Comparison of ENCODE assay signal across 8 mouse cellular contexts in the genomic region with DNA sequence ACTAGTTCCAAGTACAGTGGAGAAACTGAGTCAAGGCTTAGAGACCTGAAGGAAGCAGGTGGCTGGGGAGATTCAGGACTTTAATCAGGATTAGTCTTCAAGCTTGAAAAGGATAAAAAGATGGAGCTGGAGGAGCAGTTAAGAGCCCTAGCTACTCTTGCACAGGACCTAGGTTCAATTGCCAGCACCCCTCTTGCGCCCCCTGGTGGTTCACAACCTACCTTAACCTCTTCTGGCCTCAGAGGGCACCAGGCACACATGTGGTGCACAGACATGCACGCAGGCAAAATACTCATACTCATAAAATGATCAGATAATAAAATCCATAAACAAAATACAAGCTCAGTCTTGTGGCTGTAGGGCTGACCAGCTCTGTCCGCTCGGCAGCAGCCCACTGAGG. TPM values are rescaled to one million over a fixed set of nuclear protein-coding genes. Genes with fewer than 3 reads are reported as not detected.
DNase-seq lines count a peak whose midpoint lies in the region; ATAC-seq and TF ChIP-seq lines count a peak whose summit lies in the region.

No protein-coding gene starts in this region.

- H3K9me3 ChIP-seq in MEL (replicated peaks; ENCODE audit: insufficient read depth, low read length): no peaks in the 10 kb centered on the region
- H3K9me3 ChIP-seq in lung, postnatal 0 days (ENCODE audit: low read length): no peaks in the 10 kb centered on the region

- H3K4me3 ChIP-seq in MEL (ENCODE audit: control insufficient read depth in 1 of 2, insufficient read depth in 1 of 2, low read depth in 2 of 2, low read length in 2 of 2): no peak overlapping the region
- H3K4me3 ChIP-seq in lung, postnatal 0 days (ENCODE audit: low read depth, low read length): no peak overlapping the region

- H3K27ac ChIP-seq in MEL (ENCODE audit: control insufficient read depth, low read depth, low read length): no peak overlapping the region
- H3K27ac ChIP-seq in lung, postnatal 0 days (ENCODE audit: low read length): no peak overlapping the region

- WGBS in lung, postnatal 0 days: 54% methylated on average over 4 of the region's 4 CpGs

- no peak overlapping the region for H3K9ac ChIP-seq in MEL (ENCODE audit: control insufficient read depth, low read depth, low read length, poor library complexity, severe bottlenecking)
- H3K9ac ChIP-seq in lung, postnatal 0 days (replicated peaks; ENCODE audit: low read depth): no peak overlapping the region

- peak; percentile 93 to 94 (median 93) for TF ChIP-seq CTCF in MEL (IDR thresholded peaks at IDR 0.05 in 2 of 3, conservative IDR thresholded peaks at IDR 0.05 in 1 of 3; ENCODE audit: control insufficient read depth in 1 of 3, insufficient read depth in 1 of 3, low read depth in 2 of 3, low read length in 3 of 3, poor library complexity in 1 of 3, severe bottlenecking in 1 of 3)
- peak; percentile 85 for TF ChIP-seq CTCF in lung, postnatal 0 days (IDR thresholded peaks at IDR 0.05)

- no peaks in the 10 kb centered on the region for H3K27me3 ChIP-seq in MEL (ENCODE audit: control insufficient read depth in 1 of 2, insufficient read depth in 2 of 2, low read length in 2 of 2)
- H3K27me3 ChIP-seq in lung, postnatal 0 days (replicated peaks; ENCODE audit: insufficient read depth, low read length): no peaks in the 10 kb centered on the region

- no peak overlapping the region for H3K4me2 ChIP-seq in lung, postnatal 0 days (replicated peaks; ENCODE audit: low read depth, low read length)

- H3K79me2 ChIP-seq in MEL (ENCODE audit: control insufficient read depth, insufficient read depth, low read length, poor library complexity): no peaks in the 10 kb centered on the region

- intact Hi-C loops in gastrocnemius, postnatal 36 days (cut with DNase I): no loop called here

- TF ChIP-seq RAD21 in MEL (IDR thresholded peaks at IDR 0.05; ENCODE audit: low read depth, low read length): peak; percentile 75

- peaks cover 0 to 10% of the 10 kb centered on the region in 2 experiments; a peak in 2 of 4 replicates for H3K36me3 ChIP-seq in MEL (ENCODE audit: control insufficient read depth in 1 of 2, insufficient read depth in 2 of 2, low read length in 2 of 2)
- no peaks in the 10 kb centered on the region for H3K36me3 ChIP-seq in lung, postnatal 0 days (ENCODE audit: insufficient read depth, low read length)

- DNase-seq in cerebellum, adult 11 months: peak; percentile 20
- DNase-seq in MEL (ENCODE audit: low read depth, low spot score): peak; percentile 88
- DNase-seq in cerebellum, adult 8-10 months: peak; percentile 34
- DNase-seq in gastrocnemius, postnatal 36 days: peak; percentile 68 to 73
- peak; percentile 60 for DNase-seq in kidney, postnatal 14 days
- peak; percentile 65 for DNase-seq in lung, postnatal 0 days (ENCODE audit: low spot score)
- peak; percentile 79 to 91 for DNase-seq in spleen, postnatal 10 days (ENCODE audit: low spot score in 2 of 2)

- TF ChIP-seq POLR2A in MEL (IDR thresholded peaks at IDR 0.05; ENCODE audit: control insufficient read depth in 1 of 2, insufficient read depth in 1 of 2, low read depth in 1 of 2, low read length in 2 of 2, poor library complexity in 1 of 2): no peak

- no peak for ATAC-seq in cerebellum, adult (ENCODE audit: insufficient number of reproducible peaks, low FRiP score, low TSS enrichment)
- peak; percentile 62 for ATAC-seq in lung, postnatal 0 days

- TF ChIP-seq EP300 in MEL (IDR thresholded peaks at IDR 0.05; ENCODE audit: low read depth in 1 of 2, low read length in 2 of 2): no peak
- TF ChIP-seq EP300 in lung, postnatal 0 days (IDR thresholded peaks at IDR 0.05): no peak

- peaks cover 5 to 8% of the 10 kb centered on the region in 2 experiments; a peak in 3 of 4 replicates for H3K4me1 ChIP-seq in MEL (ENCODE audit: control insufficient read depth in 1 of 2, insufficient read depth in 2 of 2, low read length in 2 of 2)
- no peaks in the 10 kb centered on the region for H3K4me1 ChIP-seq in lung, postnatal 0 days (ENCODE audit: insufficient read depth, low read depth, low read length)

TF ChIP-seq in MEL, 35 proteins besides CTCF, POLR2A, EP300 and RAD21:
- peak; percentile 82 for TF ChIP-seq ZC3H11A (IDR thresholded peaks at IDR 0.05; ENCODE audit: low read depth, low read length)
- peak; percentile 25; the same call in 1 of the 2 replicates for TF ChIP-seq MAX (IDR thresholded peaks at IDR 0.05; ENCODE audit: low read length)
- no peak for TF ChIP-seq CHD1 (IDR thresholded peaks at IDR 0.05; ENCODE audit: low read depth, low read length)
- TF ChIP-seq MYC (IDR thresholded peaks at IDR 0.05; ENCODE audit: low read depth, low read length): peak; percentile 51; the same call in 1 of the 2 replicates
- TF ChIP-seq SMC3 (IDR thresholded peaks at IDR 0.05; ENCODE audit: low read depth, low read length): peak; percentile 97
- TF ChIP-seq HCFC1 (IDR thresholded peaks at IDR 0.05; ENCODE audit: low read depth, low read length): no peak
- TF ChIP-seq POLR2AphosphoS5 (IDR thresholded peaks at IDR 0.05; ENCODE audit: borderline replicate concordance, low read depth, low read length): no peak
- TF ChIP-seq BHLHE40 (IDR thresholded peaks at IDR 0.05; ENCODE audit: borderline replicate concordance, low read depth, low read length): peak; percentile 55; the same call in 1 of the 2 replicates
- TF ChIP-seq UBTF (IDR thresholded peaks at IDR 0.05; ENCODE audit: borderline replicate concordance, insufficient read depth, low read depth, low read length): no peak

RNA-seq across cellular contexts. Expression of gene Psmd7, which starts 15.8 kb away (rescaled TPM):
- 200 and 205 TPM in 2 replicates for total RNA-seq in MEL (2012; rRNA removed)
- 100 to 1,000 TPM; 186 to 403 TPM for polyA plus RNA-seq in MEL (2012; ENCODE audit: insufficient read depth in 1 of 2, insufficient read length in 2 of 2, low read depth in 1 of 2, low replicate concordance in 2 of 2, missing spikeins in 1 of 2)
- 100 to 1,000 TPM; 124 to 125 TPM for total RNA-seq in gastrocnemius, postnatal 36 days (2021)
- polyA plus RNA-seq in lung, postnatal 0 days (2015; fragmentation: Nextera tagmentation; extraction: Ambion mirVana): 136 and 141 TPM in 2 replicates

Comparison
In these comparisons a context has a peak if more than half of its experiments do, and no peak if none do; other contexts are left out.
1. DNase-seq: peak in every context shown above with its lines; median percentile 88 in MEL; 85 in spleen, postnatal 10 days; 70 in gastrocnemius, postnatal 36 days; 65 in lung, postnatal 0 days; 60 in kidney, postnatal 14 days; 34 in cerebellum, adult 8-10 months; 20 in cerebellum, adult 11 months.